Mouse (Mus musculus): ENCODE results near the gene Grin3a. TPM values are rescaled to one million over a fixed set of nuclear protein-coding genes. Genes with fewer than 3 reads are reported as not detected.

Grin3a gene
- total and polyA plus RNA-seq, 3 experiments, result 0.04 to 0.10 TPM; not detected in 1

DNA sequence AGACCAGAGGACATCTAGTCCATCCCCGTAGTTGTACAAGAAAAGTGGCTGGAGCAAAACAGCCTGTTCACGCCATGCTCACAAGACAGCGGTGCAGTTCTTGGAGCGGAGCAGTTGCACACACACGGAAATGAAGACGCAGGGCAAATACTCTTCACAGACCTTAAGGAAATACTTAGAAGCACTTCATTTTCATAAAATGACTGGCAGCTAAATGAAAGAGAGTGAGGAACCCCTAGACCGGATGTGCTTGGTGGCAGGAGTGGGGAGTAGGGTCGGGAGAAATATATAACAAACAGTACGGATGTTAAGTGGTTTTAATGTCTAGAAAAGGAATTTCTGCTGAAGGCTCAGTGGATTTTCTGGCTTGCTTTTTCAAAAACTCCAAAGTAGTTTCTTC, 183.9 kb downstream of the Grin3a start:
- Histone ChIP-seq H3K4me1 (ENCODE audit: control insufficient read depth in 1 of 2, insufficient read depth in 2 of 2, low read length in 2 of 2) (no peaks in the 10 kb centered on the region), H3K4me3 (ENCODE audit: control insufficient read depth in 1 of 2, insufficient read depth in 1 of 2, low read depth in 2 of 2, low read length in 2 of 2) (no peak overlapping the region), H3K27ac (ENCODE audit: control insufficient read depth, low read depth, low read length) (no peak overlapping the region), H3K79me2 (ENCODE audit: control insufficient read depth, insufficient read depth, low read length, poor library complexity) (no peaks in the 10 kb centered on the region), H3K36me3 (ENCODE audit: control insufficient read depth in 1 of 2, insufficient read depth in 2 of 2, low read length in 2 of 2) (peaks cover 0 to 5% of the 10 kb centered on the region in 2 experiments; a peak in 1 of 4 replicates), H3K9ac (ENCODE audit: control insufficient read depth, low read depth, low read length, poor library complexity, severe bottlenecking) (no peak overlapping the region), H3K9me3 (replicated peaks; ENCODE audit: insufficient read depth, low read length) (no peaks in the 10 kb centered on the region), H3K27me3 (ENCODE audit: control insufficient read depth in 1 of 2, insufficient read depth in 2 of 2, low read length in 2 of 2) (no peaks in the 10 kb centered on the region)
- DNase-seq (ENCODE audit: low read depth, low spot score), result no peak
- TF ChIP-seq ELF1 (IDR thresholded peaks at IDR 0.05; ENCODE audit: low read depth, low read length) (no peak), GABPA (IDR thresholded peaks at IDR 0.05; ENCODE audit: low read depth, low read length) (no peak), MEF2A (IDR thresholded peaks at IDR 0.05; ENCODE audit: extremely low read depth, insufficient replicate concordance, low read depth, low read length, poor library complexity, severe bottlenecking) (no peak), POLR2AphosphoS5 (IDR thresholded peaks at IDR 0.05; ENCODE audit: borderline replicate concordance, low read depth, low read length) (no peak), MAFK (IDR thresholded peaks at IDR 0.05; ENCODE audit: borderline replicate concordance, low read depth, low read length) (no peak), E2F4 (IDR thresholded peaks at IDR 0.05; ENCODE audit: borderline replicate concordance, low read depth, low read length) (no peak), NELFE (IDR thresholded peaks at IDR 0.05; ENCODE audit: low read depth, low read length) (no peak), USF2 (IDR thresholded peaks at IDR 0.05; ENCODE audit: borderline replicate concordance in 1 of 2, insufficient read depth in 1 of 2, low read depth in 1 of 2, low read length in 2 of 2) (no peak), MYC (IDR thresholded peaks at IDR 0.05; ENCODE audit: low read depth, low read length) (no peak), CHD1 (IDR thresholded peaks at IDR 0.05; ENCODE audit: low read depth, low read length) (no peak), ZKSCAN1 (IDR thresholded peaks at IDR 0.05; ENCODE audit: low read depth, low read length) (no peak), JUND (IDR thresholded peaks at IDR 0.05; ENCODE audit: low read depth, low read length) (no peak), SMC3 (IDR thresholded peaks at IDR 0.05; ENCODE audit: low read depth, low read length) (no peak), ETS1 (IDR thresholded peaks at IDR 0.05; ENCODE audit: low read depth, low read length) (no peak), POLR2AphosphoS2 (IDR thresholded peaks at IDR 0.05; ENCODE audit: low read length) (no peak)

DNA sequence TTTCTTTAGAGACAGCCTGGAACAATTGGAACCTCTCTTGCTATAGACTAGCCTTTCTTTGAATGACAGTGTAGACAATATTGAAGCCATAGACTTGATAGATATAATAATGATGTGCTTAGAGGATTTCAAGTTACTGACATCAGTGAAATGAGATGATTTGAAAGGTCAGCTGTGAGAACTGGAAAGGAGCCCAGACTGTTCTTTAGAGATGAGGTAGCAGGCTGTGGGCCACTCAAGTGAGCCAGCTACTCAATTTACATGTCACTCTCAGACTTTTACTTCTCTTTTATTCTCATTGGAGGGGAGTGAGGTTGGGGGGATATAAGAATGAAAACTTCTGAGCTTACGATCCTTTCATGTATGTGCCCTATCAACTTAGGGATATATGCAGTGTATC, 186.1 kb downstream of the Grin3a start:
- no peaks in the 10 kb centered on the region; the same call in 1 of the 2 replicates for H3K79me2 ChIP-seq (ENCODE audit: control insufficient read depth, insufficient read depth, low read length, poor library complexity)
- H3K36me3 ChIP-seq (ENCODE audit: control insufficient read depth in 1 of 2, insufficient read depth in 2 of 2, low read length in 2 of 2), result peaks cover 0 to 8% of the 10 kb centered on the region in 2 experiments; a peak in 2 of 4 replicates
- TF ChIP-seq POLR2AphosphoS5 (IDR thresholded peaks at IDR 0.05; ENCODE audit: borderline replicate concordance, low read depth, low read length) (no peak), MAX (IDR thresholded peaks at IDR 0.05; ENCODE audit: low read length) (no peak)
- H3K4me3 ChIP-seq (ENCODE audit: control insufficient read depth in 1 of 2, insufficient read depth in 1 of 2, low read depth in 2 of 2, low read length in 2 of 2), result no peak overlapping the region
- no peak overlapping the region for H3K9ac ChIP-seq (ENCODE audit: control insufficient read depth, low read depth, low read length, poor library complexity, severe bottlenecking)
- DNase-seq (ENCODE audit: low read depth, low spot score), result peak; percentile 13
- H3K9me3 ChIP-seq (replicated peaks; ENCODE audit: insufficient read depth, low read length), result no peaks in the 10 kb centered on the region
- no peaks in the 10 kb centered on the region for H3K4me1 ChIP-seq (ENCODE audit: control insufficient read depth in 1 of 2, insufficient read depth in 2 of 2, low read length in 2 of 2)
- no peaks in the 10 kb centered on the region for H3K27me3 ChIP-seq (ENCODE audit: control insufficient read depth in 1 of 2, insufficient read depth in 2 of 2, low read length in 2 of 2)
- H3K27ac ChIP-seq (ENCODE audit: control insufficient read depth, low read depth, low read length), result no peak overlapping the region
